Mouse (Mus musculus): ENCODE results near the gene Zmynd11.

DNA sequence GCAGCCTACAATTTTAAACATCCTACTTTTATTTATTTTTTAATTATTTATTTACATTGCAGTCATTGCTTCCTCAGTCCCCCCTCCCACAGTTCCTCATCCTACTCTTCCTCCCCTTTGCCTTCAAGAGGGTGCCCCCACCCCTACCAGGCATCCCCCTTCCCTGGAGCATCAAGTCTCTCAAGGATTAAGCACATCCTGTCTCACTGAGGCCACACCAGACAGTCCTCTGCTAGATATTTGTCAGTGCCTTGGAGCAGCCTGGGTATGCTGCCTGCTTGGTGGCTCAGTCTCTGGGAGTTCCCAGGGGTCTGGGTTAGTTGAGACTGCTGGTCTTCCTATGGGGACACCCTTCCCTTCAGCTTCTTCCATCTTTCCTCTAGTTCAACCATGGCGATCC is 91.0 kb downstream of the Zmynd11 start:
- no peak for TF ChIP-seq CTCF (IDR thresholded peaks at IDR 0.05; ENCODE audit: borderline replicate concordance, control insufficient read depth, extremely low read depth, insufficient read depth, low read length, poor library complexity)
- TF ChIP-seq POLR2A (IDR thresholded peaks at IDR 0.05; ENCODE audit: control insufficient read depth, extremely low read depth, insufficient read depth, low read length, poor library complexity), result no peak
